Mouse (Mus musculus) kidney, adult 2 months (tissue): ENCODE results near the gene Gm3173.
"Not testable (repeated sequence)": the region's sequence is repeated elsewhere in the genome, so short reads cannot be mapped to it uniquely, and the experiment has no call there.

Experiments
- CTCF ChIP-seq: fragments of 200-500 bp; conservative IDR thresholded peaks from 2 replicates; pipeline ENCODE4 v1.5.1; 2011; ENCODE audit warnings: low read depth, mild to moderate bottlenecking, control low read depth, low read length, moderate library complexity, mixed read lengths; ENCODE audit not compliant: insufficient read depth, insufficient read length
- POLR2A ChIP-seq: fragments of 200-500 bp; IDR thresholded peaks from one replicate; pipeline ENCODE4 v1.6.1; 2011; ENCODE audit warnings: low read depth, low read length, control low read depth

GRCm38 (mm10) chr14:4400115-4400789, 30.5 kb upstream of the Gm3173 start:
- TF ChIP-seq CTCF, POLR2A: not testable (repeated sequence)
